Mouse (Mus musculus) hindlimb bud, embryonic 11.5 days (tissue): ENCODE measurements around the gene Cracr2a.

ENCODE experiments used
- DNase-seq: peaks from one replicate; pipeline ENCODE4 v3.0.0-alpha.2; 2012; ENCODE audit warnings: low read depth, low spot score; ENCODE audit errors: extremely low spot score

Gene Cracr2a

GRCm38 (mm10) chr6:127618686-127619085 lies 57.5 kb downstream of the Cracr2a start:
- no peak for DNase-seq

- peak; percentile 31 for DNase-seq
Measured at GRCm38 (mm10) chr6:127625135-127625534, 64.0 kb downstream of the Cracr2a start.

DNA sequence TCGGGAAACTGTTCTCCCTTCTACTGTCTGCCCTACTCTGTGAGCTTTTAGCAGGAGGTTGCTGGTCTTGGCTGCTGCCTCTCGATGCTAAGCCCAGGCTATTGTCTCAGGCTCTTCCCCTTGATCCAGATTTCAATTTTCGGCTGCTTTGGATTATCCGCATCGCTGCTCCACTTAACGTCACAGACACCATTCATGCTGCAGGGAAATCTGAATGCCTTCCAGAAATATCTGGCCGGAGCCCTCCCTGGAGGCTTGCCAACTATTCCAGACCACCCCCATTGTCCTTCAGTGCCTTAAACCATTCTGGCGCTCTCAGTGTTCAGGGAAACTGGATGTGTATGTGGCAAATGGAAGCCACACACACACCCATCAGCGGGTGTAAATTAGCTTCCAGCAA lies 66.3 kb downstream of the Cracr2a start:
- no peak for DNase-seq

DNA sequence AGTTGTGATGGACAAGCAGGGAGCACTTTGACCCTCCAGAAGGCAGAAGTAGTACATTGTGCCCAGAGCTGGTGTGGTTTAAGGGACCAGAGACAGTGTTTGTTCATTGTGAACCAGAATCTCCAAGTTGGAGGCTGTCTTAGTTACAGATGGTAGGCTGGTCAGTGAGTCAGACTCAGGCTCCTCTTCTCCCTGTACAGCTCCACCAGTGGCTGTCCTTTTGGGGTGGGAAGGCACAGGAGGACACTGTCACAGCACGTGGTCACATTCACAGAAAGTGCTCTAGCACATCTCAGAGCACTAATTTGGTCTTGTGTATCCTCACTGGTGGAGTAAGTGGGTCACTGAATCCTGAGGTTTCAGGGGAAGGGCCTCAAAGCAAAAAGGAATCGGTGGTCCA lies 68.1 kb downstream of the Cracr2a start:
- no peak for DNase-seq

DNA sequence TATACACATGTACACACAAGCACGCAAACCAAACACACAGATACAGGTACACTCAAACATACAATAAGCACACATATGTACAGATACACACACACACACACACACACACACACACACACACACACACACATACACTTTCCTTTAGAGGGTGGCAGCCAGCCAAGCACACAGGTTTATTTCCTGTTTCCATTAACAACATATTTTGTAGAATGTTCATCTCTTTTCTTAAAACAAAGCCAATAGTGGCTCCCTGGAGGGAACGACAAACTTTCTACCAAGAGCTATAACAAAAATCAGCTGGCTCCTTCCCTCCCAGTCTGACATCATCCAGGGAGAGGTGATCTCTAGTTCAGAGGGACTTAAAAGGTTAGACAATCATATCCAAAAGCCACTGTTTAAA lies 73.7 kb downstream of the Cracr2a start:
- no peak for DNase-seq

DNA sequence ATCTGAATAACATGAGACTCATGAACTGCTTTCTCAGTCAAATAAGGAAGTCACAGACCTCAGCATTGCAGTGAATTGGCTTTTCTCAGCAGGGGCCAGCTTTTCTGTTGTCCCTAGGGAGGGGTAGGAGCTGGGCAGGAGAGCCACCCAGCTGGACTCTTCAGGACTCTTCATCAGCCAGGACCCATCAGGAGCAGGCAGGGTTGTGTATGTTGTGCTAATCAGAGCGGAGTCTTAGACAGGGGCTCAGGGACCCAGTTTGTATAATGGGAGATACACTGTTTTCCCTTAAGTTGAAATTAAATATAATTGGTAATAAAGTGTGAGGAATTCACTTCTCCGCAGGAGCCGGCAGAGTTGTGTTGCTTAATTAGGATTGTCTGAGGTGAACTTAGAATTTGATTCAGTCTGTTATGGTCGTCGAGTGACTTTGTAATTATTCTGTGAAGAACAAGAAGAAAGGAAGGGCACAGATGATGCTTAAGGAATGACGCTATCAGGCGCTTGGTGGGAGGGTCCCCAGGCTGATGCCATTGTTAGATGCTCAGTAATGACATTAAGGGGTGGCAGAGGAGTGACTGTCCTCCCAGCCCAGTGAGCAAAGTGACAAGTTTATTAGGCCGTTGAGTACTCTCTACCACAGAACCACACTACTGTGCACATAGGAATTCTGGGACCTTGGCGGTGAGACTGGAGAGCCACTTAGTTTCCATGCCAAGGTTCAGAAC lies 74.5 kb downstream of the Cracr2a start:
- DNase-seq, result no peak

DNA sequence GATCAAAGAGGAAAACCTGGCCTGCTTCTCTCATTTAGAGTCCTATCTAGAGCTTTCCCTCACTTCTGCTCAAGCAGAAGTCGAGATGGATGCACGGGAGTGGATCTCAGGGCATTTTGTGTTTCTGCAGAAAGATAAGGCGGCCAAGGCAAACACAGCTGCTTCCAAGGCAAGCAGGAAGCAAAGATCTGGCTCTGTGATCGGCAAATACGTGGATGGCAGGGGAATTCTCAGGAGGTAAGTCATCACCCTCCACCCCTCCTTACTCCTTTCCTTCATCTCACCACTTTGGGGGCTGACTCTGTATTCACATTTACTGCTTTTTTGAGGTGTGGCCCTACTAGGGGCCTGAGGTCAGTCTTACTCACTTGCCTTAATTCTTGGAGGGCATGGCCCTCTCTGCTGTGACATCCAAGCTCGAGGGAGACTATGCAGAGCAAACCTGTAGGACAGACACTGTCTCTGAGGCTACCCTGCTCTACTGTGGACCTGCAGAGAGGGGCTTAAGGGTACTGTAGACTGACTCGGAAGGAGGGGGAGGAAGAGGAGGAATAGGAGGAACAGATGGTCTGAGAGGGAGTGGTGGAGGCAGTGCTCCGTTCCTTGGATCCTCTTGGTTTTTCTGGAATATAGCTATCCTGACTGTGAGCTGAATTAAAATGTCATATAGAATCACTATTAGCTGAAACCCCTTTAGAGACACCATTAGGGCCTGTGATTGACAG lies 80.1 kb downstream of the Cracr2a start:
- no peak for DNase-seq

DNA sequence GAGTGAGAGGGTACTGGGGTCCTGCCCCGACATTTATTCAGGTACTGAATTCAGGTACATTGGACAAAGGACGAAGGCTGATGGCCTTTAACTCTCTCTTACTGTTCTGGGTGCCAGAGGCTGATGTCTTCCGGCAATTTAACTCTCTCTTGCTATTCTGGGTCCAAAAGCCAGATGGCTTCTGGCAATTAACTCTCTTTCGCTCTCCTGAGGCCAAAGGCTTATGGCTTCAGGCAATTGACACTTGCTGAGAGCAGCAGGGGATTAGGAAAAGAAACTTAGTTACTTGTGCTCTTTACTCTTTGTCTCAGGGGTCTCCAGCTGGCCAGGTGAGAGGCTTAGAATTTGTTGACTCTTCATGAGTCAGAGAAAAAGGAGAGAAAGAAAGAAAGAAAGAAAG lies 94.8 kb downstream of the Cracr2a start:
- DNase-seq, result no peak

- no peak for DNase-seq
Measured at GRCm38 (mm10) chr6:127657152-127657551, 96.0 kb downstream of the Cracr2a start.

- no peak for DNase-seq
Measured at GRCm38 (mm10) chr6:127659472-127659871, 98.3 kb downstream of the Cracr2a start.

DNA sequence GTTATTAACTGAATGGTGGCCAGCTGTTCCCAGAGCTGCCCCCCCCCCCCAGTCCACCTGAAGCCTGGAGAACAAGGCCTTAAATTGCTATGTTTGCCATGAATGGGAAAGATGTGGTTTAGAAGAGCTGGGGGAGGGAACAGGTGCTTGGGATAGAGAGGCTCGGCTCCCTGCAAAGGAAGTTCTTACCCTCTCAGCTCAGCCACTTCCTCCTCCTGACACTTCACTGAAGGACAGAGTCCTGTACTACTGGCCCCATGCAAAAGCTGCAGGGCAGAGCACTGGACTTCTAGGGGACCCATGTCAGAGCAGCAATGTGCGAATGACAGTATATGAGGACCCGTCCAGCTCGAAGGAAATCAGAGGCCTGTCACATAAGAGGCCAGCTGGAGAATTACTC lies 98.8 kb downstream of the Cracr2a start:
- DNase-seq, result no peak

DNA sequence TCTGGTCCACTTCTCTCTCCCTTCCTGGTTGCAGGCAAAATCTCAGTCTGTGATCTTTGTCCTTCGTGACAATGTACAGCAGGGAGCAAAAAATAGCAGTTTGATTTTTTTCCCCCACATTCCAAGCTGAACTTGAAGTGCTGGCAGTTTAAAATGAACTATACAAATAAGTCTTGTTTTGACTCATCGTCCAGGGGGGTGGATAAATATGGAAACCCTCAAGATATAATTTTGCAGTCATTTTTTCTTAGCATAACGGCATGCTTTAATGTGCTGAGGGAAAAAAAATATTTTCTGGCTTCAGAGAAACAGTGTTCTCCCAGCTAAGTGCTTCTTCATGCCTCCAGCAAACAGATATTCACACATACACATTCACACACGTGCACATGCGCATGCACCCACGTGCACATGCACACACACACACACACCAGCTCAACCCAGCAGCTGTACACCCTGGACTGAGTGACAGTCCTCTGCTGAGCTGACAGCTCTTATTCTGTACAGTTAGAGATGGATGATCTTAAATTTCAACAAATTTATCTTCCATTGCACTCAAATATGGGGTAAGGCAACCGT lies 100.7 kb downstream of the Cracr2a start:
- DNase-seq, result no peak

- peak; percentile 20 for DNase-seq
Measured at GRCm38 (mm10) chr6:127663263-127663662, 102.1 kb downstream of the Cracr2a start.

DNA sequence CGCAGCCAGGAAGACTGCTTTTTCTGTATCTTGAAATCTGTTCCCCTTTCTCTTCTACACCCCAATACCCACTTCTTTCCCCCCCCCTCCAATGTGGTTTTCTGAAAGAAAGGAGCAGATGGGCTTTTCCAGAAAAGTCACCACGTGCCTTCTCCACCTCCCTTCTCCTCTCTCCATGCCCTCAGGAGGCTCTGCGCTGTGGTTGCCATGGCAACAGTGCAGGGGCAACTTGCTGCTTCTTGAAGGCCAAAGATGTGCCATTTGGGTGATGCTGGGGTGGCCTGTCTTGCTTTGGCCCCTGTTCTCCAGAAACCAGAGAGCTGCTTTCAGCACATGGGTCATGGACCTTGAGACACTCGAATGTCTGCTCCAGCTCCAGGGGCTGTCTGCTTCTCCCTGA lies 108.2 kb downstream of the Cracr2a start:
- no peak for DNase-seq

GRCm38 (mm10) chr6:127670031-127670430 lies 108.9 kb downstream of the Cracr2a start:
- DNase-seq, result no peak

DNA sequence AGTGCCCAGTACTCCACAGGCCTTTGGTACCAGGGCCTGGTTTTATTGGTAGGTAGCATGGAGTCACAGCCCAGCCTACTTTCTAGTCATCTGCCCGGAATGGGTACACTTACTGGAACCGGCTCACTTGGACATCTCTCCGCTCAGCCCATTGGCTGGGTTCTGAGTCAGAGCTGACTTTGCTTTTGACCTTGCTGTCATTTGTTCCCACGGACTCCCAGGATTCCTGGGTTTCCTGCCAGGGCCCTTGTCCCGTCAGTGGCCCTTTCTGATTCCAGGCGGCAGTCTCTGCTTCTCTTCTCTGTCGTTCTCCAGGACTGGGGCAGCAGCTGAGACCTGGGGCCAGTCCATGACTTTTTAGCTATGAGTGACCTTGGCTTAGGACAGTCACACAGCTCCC lies 110.9 kb downstream of the Cracr2a start:
- no peak for DNase-seq

DNA sequence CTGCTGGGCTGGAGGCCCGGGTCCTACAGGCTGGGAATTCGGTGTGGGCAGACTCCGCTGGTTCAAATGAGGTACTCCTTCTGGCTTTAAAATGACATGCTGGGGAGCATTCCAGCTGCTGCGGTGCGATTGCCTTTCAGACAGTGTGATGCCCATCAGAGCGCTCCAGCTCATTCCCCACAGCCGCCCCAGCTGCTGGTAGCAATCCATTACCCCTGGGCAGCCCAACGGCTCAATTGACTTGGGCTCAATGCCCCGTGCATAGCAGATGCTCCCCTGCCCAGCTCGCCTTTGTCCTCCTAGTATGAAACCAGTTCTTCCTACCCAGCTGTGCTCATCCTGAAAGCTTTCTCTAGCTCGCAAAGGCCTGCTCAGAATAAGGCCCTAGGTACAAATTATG lies 115.7 kb downstream of the Cracr2a start:
- DNase-seq, result no peak

- no peak for DNase-seq
Measured at GRCm38 (mm10) chr6:127678320-127678719, 117.2 kb downstream of the Cracr2a start.

GRCm38 (mm10) chr6:127678998-127679397 lies 117.9 kb downstream of the Cracr2a start:
- DNase-seq, result no peak

DNA sequence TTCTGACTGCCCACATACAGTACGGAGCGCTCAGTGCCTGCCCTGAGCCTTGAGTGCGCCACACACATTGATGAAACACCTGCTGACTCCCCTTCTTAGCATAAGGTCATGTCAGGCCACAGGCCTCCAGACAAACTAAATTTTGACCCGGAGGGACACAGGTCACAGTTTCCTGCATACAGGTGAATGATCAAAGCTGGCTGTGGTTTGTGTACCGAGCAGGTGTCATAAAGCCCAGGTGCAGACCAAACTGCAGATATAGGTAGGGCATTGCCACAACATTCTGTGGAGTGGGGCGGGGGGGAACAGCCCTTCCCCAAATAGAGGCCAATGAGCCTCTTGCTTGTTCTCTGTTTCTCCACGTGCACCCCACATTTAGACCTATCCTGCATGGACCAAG lies 119.6 kb downstream of the Cracr2a start:
- DNase-seq, result no peak

DNA sequence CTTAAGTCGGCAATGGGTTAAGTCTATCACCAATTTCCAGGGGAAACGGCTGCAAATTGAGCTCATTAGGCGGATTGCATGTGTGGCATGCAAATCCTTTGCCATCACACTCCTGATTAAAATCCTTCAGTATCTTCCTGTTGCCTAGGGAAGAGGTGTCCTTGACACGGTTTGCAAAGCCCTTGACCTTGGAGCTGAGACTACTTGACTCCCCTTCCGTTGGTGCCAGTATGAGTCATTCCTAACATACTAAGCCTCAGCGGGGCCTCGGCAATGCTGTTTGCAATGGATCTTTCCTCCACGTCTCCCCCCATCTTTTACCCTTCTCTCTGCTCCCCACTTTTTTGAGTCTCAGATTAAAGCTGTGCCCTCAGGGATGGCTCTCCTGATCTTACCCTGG lies 122.4 kb downstream of the Cracr2a start:
- no peak for DNase-seq

DNA sequence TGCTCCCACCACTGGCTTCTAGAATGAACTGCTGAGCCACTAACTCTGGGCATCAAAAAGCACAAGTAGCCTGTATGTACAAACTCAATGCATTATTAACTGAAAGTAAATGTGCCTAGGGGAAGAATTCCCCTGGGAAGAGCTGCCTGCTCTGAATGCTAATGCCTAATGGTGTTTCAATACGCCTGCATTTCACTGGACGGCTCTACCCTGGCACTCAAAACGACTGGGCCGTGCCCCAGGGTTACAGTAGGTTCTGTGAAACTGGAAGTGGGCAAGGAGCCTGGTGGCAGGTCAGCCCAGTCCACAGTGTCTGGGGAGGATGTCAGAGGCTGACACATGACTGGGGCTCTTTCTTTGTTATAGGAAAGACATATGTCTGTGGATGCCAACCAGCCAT lies 123.8 kb downstream of the Cracr2a start:
- DNase-seq, result no peak
